In the genomic region with DNA sequence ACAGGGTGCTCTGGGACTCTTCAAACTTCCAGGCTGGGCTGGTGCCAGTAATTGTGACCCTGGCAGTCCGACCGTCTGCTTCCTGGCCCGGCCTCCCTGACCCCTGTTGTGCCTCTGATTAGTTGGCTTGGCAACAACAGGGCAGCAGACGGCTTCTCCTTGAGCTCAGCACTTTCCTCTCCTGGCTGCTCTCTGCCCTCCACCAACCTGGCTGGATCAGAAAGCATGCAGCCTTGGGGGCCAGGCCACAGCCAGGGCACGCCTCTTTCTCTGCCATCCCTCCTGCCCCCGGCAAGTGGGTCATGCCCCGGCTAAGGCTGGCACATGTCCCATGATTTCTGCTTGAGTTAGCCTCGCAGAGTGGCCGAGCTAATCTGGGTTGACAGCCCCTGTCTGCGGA, we compare ENCODE assay signal across 12 mouse cellular contexts. TPM values are rescaled to one million over a fixed set of nuclear protein-coding genes. Genes with fewer than 3 reads are reported as not detected.
DNase-seq lines count a peak whose midpoint lies in the region; ATAC-seq and TF ChIP-seq lines count a peak whose summit lies in the region.
"Had no signal": no experiment of that assay in that cellular context is flagged by ENCODE, and none has a peak within 500 bp of the region (broad histone marks: within the 10 kb centered on the region; RNA-seq: fewer than 3 reads in every experiment).

No protein-coding gene starts in this region.

- no peak overlapping the region for H3K27ac ChIP-seq in kidney, adult 2 months (ENCODE audit: insufficient read depth, low read depth, low read length)
- H3K27ac ChIP-seq in kidney, embryonic 15.5 days: no peak overlapping the region
- peak overlapping the region; percentile 76 for H3K27ac ChIP-seq in cerebellum, adult 2 months (ENCODE audit: insufficient read depth, low read length)
- H3K27ac ChIP-seq in stomach, postnatal 0 days (replicated peaks): no peak overlapping the region

- H3K9ac ChIP-seq in kidney, embryonic 15.5 days: no peak overlapping the region
- no peak overlapping the region for H3K9ac ChIP-seq in stomach, postnatal 0 days (ENCODE audit: low read length)

- H3K4me2 ChIP-seq in kidney, embryonic 15.5 days: no peak overlapping the region
- no peak overlapping the region for H3K4me2 ChIP-seq in stomach, postnatal 0 days (replicated peaks; ENCODE audit: low read depth)

- 11% methylated on average over 10 of the region's 10 CpGs for WGBS in kidney, adult 2 months
- WGBS in kidney, embryonic 15.5 days: 45% methylated on average over 10 of the region's 10 CpGs
- 6% methylated on average over 10 of the region's 10 CpGs for WGBS in cerebellum, adult 2 months
- 37% methylated on average over 10 of the region's 10 CpGs for WGBS in stomach, postnatal 0 days

- H3K9me3 ChIP-seq in kidney, embryonic 15.5 days (replicated peaks): no peaks in the 10 kb centered on the region
- no peaks in the 10 kb centered on the region for H3K9me3 ChIP-seq in stomach, postnatal 0 days (ENCODE audit: control insufficient read depth, low read length)

- peak; percentile 92 for DNase-seq in kidney, adult 2 months
- peak; percentile 67 for DNase-seq in adrenal gland, postnatal 10 days
- DNase-seq in cerebellum, adult 2 months: peak; percentile 96 to 98
- peak; percentile 88 to 90 for DNase-seq in kidney, postnatal 36 days
- DNase-seq in stomach, postnatal 0 days (ENCODE audit: low spot score): no peak
- DNase-seq in urinary bladder, postnatal 25 days (ENCODE audit: low spot score): no peak
- DNase-seq in spleen, postnatal 10 days (ENCODE audit: low spot score in 2 of 2): no peak
- DNase-seq: gastrocnemius, postnatal 25 days; heart, postnatal 36 days; thymus, postnatal 4 days had no signal

- no peaks in the 10 kb centered on the region for H3K27me3 ChIP-seq in kidney, adult 2 months (replicated peaks; ENCODE audit: control insufficient read depth, insufficient read depth, low read length)
- H3K27me3 ChIP-seq in kidney, embryonic 15.5 days: no peaks in the 10 kb centered on the region
- H3K27me3 ChIP-seq in cerebellum, adult 2 months (ENCODE audit: control insufficient read depth, insufficient read depth, low read length): no peaks in the 10 kb centered on the region
- no peaks in the 10 kb centered on the region for H3K27me3 ChIP-seq in stomach, postnatal 0 days (ENCODE audit: control insufficient read depth, insufficient read depth, low read length)

- no peak for TF ChIP-seq POLR2A in kidney, adult 2 months (IDR thresholded peaks at IDR 0.05; ENCODE audit: low read depth, low read length)
- TF ChIP-seq POLR2A in cerebellum, adult 2 months (IDR thresholded peaks at IDR 0.05; ENCODE audit: borderline replicate concordance, insufficient read depth, low read length): no peak

- no peak for TF ChIP-seq CTCF in kidney, adult 2 months (conservative IDR thresholded peaks at IDR 0.05; ENCODE audit: insufficient read depth, insufficient read length, low read depth, low read length)
- TF ChIP-seq CTCF in cerebellum, adult 2 months (IDR thresholded peaks at IDR 0.05; ENCODE audit: borderline replicate concordance, insufficient read depth, low read depth, low read length): no peak
- no peak for TF ChIP-seq CTCF in stomach, postnatal 0 days (IDR thresholded peaks at IDR 0.05; ENCODE audit: low read depth)

- H3K4me3 ChIP-seq in kidney, adult 2 months (ENCODE audit: insufficient read depth, low read depth, low read length): no peak overlapping the region
- H3K4me3 ChIP-seq in kidney, embryonic 15.5 days (replicated peaks): no peak overlapping the region
- H3K4me3 ChIP-seq in cerebellum, adult 2 months (replicated peaks; ENCODE audit: insufficient read depth, low read depth, low read length): no peak overlapping the region
- H3K4me3 ChIP-seq in stomach, postnatal 0 days (ENCODE audit: low read depth, low read length): no peak overlapping the region

- H3K4me1 ChIP-seq in kidney, adult 2 months (ENCODE audit: control insufficient read depth, insufficient read depth, low read length): peaks cover 4% of the 10 kb centered on the region; the same call in 1 of the 2 replicates
- H3K4me1 ChIP-seq in kidney, embryonic 15.5 days: peaks cover 5% of the 10 kb centered on the region; the same call in 1 of the 2 replicates
- H3K4me1 ChIP-seq in cerebellum, adult 2 months (ENCODE audit: control insufficient read depth, insufficient read depth, low read length): peaks cover 47% of the 10 kb centered on the region
- no peaks in the 10 kb centered on the region for H3K4me1 ChIP-seq in stomach, postnatal 0 days (replicated peaks; ENCODE audit: control insufficient read depth, insufficient read depth)

- TF ChIP-seq EP300 in stomach, postnatal 0 days (optimal IDR thresholded peaks at IDR 0.05): no peak

- H3K36me3 ChIP-seq in kidney, adult 2 months (ENCODE audit: control insufficient read depth, insufficient read depth, low read length): no peaks in the 10 kb centered on the region
- H3K36me3 ChIP-seq in kidney, embryonic 15.5 days: no peaks in the 10 kb centered on the region
- H3K36me3 ChIP-seq in stomach, postnatal 0 days (ENCODE audit: control insufficient read depth, insufficient read depth, low read length): no peaks in the 10 kb centered on the region

- no peak for ATAC-seq in kidney, embryonic 15.5 days (replicated peaks; ENCODE audit: low FRiP score)
- ATAC-seq in stomach, postnatal 0 days (ENCODE audit: low FRiP score, low TSS enrichment): no peak

RNA-seq across cellular contexts. Expression of gene Cacna1i, which starts 56.0 kb away (rescaled TPM):
- 0.16 and 0.89 TPM in 2 replicates for polyA plus RNA-seq in kidney, adult 2 months (2012; rRNA removed)
- polyA plus RNA-seq in kidney, embryonic 15.5 days (2015; fragmentation: Nextera tagmentation; extraction: Ambion mirVana): 0.03 TPM in 1 of 2 replicates, not detected in the other
- 1 to 10 TPM in 1 of 2 experiments, under 1 TPM in 1; 0.27 to 1.1 TPM for total RNA-seq in adrenal gland, postnatal 10 days (2021)
- polyA plus RNA-seq in cerebellum, adult 2 months (2012; rRNA removed): 20.8 and 22.0 TPM in 2 replicates
- 0.01 TPM in 1 of 2 replicates, not detected in the other for polyA plus RNA-seq in stomach, postnatal 0 days (2015; fragmentation: Nextera tagmentation; extraction: Ambion mirVana)
- total RNA-seq: common myeloid progenitor, adult 5-6 weeks had no signal

Comparison
In these comparisons a context has a peak if more than half of its experiments do, and no peak if none do; other contexts are left out.
1. DNase-seq: peak in kidney, adult 2 months (single experiment), adrenal gland, postnatal 10 days (single experiment), cerebellum, adult 2 months (2 of 2) and kidney, postnatal 36 days (2 of 2); none in stomach, postnatal 0 days (single experiment), urinary bladder, postnatal 25 days (single experiment) and spleen, postnatal 10 days (0 of 2).
2. RNA of gene Cacna1i, which starts 56.0 kb away (polyA plus RNA-seq): 20.8 to 22.0 TPM in cerebellum, adult 2 months; 0.16 to 0.89 TPM in kidney, adult 2 months, 0.03 TPM in kidney, embryonic 15.5 days and 0.01 TPM in stomach, postnatal 0 days; every median in the first group is over 10 times any median in the second.